ENCODE assay signal across 9 mouse cellular contexts in genomic region chr16:29434712-29435111, GRCm38 (mm10). TPM values are rescaled to one million over a fixed set of nuclear protein-coding genes. Genes with fewer than 3 reads are reported as not detected.
DNase-seq lines count a peak whose midpoint lies in the region; ATAC-seq and TF ChIP-seq lines count a peak whose summit lies in the region.
"Had no signal": no experiment of that assay in that cellular context is flagged by ENCODE, and none has a peak within 500 bp of the region (broad histone marks: within the 10 kb centered on the region; RNA-seq: fewer than 3 reads in every experiment).

No protein-coding gene starts in this region.

- no peaks in the 10 kb centered on the region for H3K9me3 ChIP-seq in MEL (replicated peaks; ENCODE audit: insufficient read depth, low read length)
- no peaks in the 10 kb centered on the region for H3K9me3 ChIP-seq in midbrain, embryonic 10.5 days (replicated peaks)
- H3K9me3 ChIP-seq in stomach, embryonic 14.5 days (ENCODE audit: control insufficient read depth, low read depth, low read length), result no peaks in the 10 kb centered on the region

- H3K4me3 ChIP-seq in gastrocnemius, adult 2 months, result no peak overlapping the region
- H3K4me3 ChIP-seq in MEL (ENCODE audit: control insufficient read depth in 1 of 2, insufficient read depth in 1 of 2, low read depth in 2 of 2, low read length in 2 of 2), result no peak overlapping the region
- H3K4me3 ChIP-seq in midbrain, embryonic 10.5 days, result no peak overlapping the region
- no peak overlapping the region for H3K4me3 ChIP-seq in stomach, embryonic 14.5 days (ENCODE audit: low read depth, low read length)

- peak; percentile 20 for DNase-seq in gastrocnemius, adult 2 months
- no peak for DNase-seq in gastrocnemius, postnatal 36 days
- DNase-seq in MEL (ENCODE audit: low read depth, low spot score), result peak; percentile 5
- peak; percentile 35 for DNase-seq in cerebellum, postnatal 36 days
- peak; percentile 42 for DNase-seq in heart, postnatal 4 days
- peak; percentile 16 for DNase-seq in layer of hippocampus, adult 9-11 months
- DNase-seq in midbrain, embryonic 10.5 days (ENCODE audit: low spot score), result peak; percentile 32

- TF ChIP-seq POLR2A in MEL (IDR thresholded peaks at IDR 0.05; ENCODE audit: control insufficient read depth in 1 of 2, insufficient read depth in 1 of 2, low read depth in 1 of 2, low read length in 2 of 2, poor library complexity in 1 of 2), result no peak

- H3K4me1 ChIP-seq in MEL (ENCODE audit: control insufficient read depth in 1 of 2, insufficient read depth in 2 of 2, low read length in 2 of 2), result no peaks in the 10 kb centered on the region
- H3K4me1 ChIP-seq in midbrain, embryonic 10.5 days, result no peaks in the 10 kb centered on the region
- no peaks in the 10 kb centered on the region for H3K4me1 ChIP-seq in stomach, embryonic 14.5 days (ENCODE audit: control insufficient read depth, insufficient read depth, low read length)

- ATAC-seq in stomach, embryonic 14.5 days (ENCODE audit: insufficient number of reproducible peaks, insufficient read depth, low FRiP score, low read depth), result 0 out of 2 replicates have a peak, but pooled peaks have one; percentile 61

- no peak overlapping the region for H3K4me2 ChIP-seq in stomach, embryonic 14.5 days (replicated peaks; ENCODE audit: low read depth, low read length)

- H3K9ac ChIP-seq in MEL (ENCODE audit: control insufficient read depth, low read depth, low read length, poor library complexity, severe bottlenecking), result no peak overlapping the region
- no peak overlapping the region for H3K9ac ChIP-seq in stomach, embryonic 14.5 days (replicated peaks; ENCODE audit: low read depth, low read length)

- TF ChIP-seq RAD21 in MEL (IDR thresholded peaks at IDR 0.05; ENCODE audit: low read depth, low read length), result no peak

- H3K79me2 ChIP-seq in MEL (ENCODE audit: control insufficient read depth, insufficient read depth, low read length, poor library complexity), result no peaks in the 10 kb centered on the region

- no peak overlapping the region for H3K27ac ChIP-seq in gastrocnemius, adult 2 months
- no peak overlapping the region for H3K27ac ChIP-seq in MEL (ENCODE audit: control insufficient read depth, low read depth, low read length)
- no peak overlapping the region for H3K27ac ChIP-seq in midbrain, embryonic 10.5 days (replicated peaks)
- H3K27ac ChIP-seq in stomach, embryonic 14.5 days (ENCODE audit: low read length), result no peak overlapping the region

- TF ChIP-seq CTCF in gastrocnemius, adult 2 months (IDR thresholded peaks at IDR 0.05), result peak; percentile 54
- TF ChIP-seq CTCF in MEL (IDR thresholded peaks at IDR 0.05 in 2 of 3, conservative IDR thresholded peaks at IDR 0.05 in 1 of 3; ENCODE audit: control insufficient read depth in 1 of 3, insufficient read depth in 1 of 3, low read depth in 2 of 3, low read length in 3 of 3, poor library complexity in 1 of 3, severe bottlenecking in 1 of 3), result peak in 1 of 3 experiments; percentile 10; a peak in 1 of 6 replicates

- TF ChIP-seq EP300 in MEL (IDR thresholded peaks at IDR 0.05; ENCODE audit: low read depth in 1 of 2, low read length in 2 of 2), result no peak

- intact Hi-C loops in gastrocnemius, adult 2 months (cut with DNase I), result no loop called here
- intact Hi-C loops in gastrocnemius, postnatal 36 days (cut with DNase I), result no loop called here

- WGBS in midbrain, embryonic 10.5 days, result 19% methylated on average over 5 of the region's 5 CpGs
- 20% methylated on average over 5 of the region's 5 CpGs for WGBS in stomach, embryonic 14.5 days

- H3K27me3 ChIP-seq in MEL (ENCODE audit: control insufficient read depth in 1 of 2, insufficient read depth in 2 of 2, low read length in 2 of 2), result no peaks in the 10 kb centered on the region
- H3K27me3 ChIP-seq in midbrain, embryonic 10.5 days (ENCODE audit: low read depth, poor library complexity, severe bottlenecking), result no peaks in the 10 kb centered on the region
- H3K27me3 ChIP-seq in stomach, embryonic 14.5 days (ENCODE audit: control insufficient read depth, insufficient read depth, low read length), result no peaks in the 10 kb centered on the region

- H3K36me3 ChIP-seq in MEL (ENCODE audit: control insufficient read depth in 1 of 2, insufficient read depth in 2 of 2, low read length in 2 of 2), result no peaks in the 10 kb centered on the region
- no peaks in the 10 kb centered on the region for H3K36me3 ChIP-seq in midbrain, embryonic 10.5 days
- no peaks in the 10 kb centered on the region for H3K36me3 ChIP-seq in stomach, embryonic 14.5 days (ENCODE audit: control insufficient read depth, insufficient read depth, low read length)

TF ChIP-seq in MEL, 35 proteins besides CTCF, POLR2A, EP300 and RAD21:
- TF ChIP-seq JUND (IDR thresholded peaks at IDR 0.05; ENCODE audit: low read depth, low read length) (no peak), SMC3 (IDR thresholded peaks at IDR 0.05; ENCODE audit: low read depth, low read length) (peak; percentile 14; the same call in 1 of the 2 replicates), MYC (IDR thresholded peaks at IDR 0.05; ENCODE audit: low read depth, low read length) (no peak), ZMIZ1 (IDR thresholded peaks at IDR 0.05; ENCODE audit: low read depth, low read length) (no peak)
TF ChIP-seq in MEL: peak in this region for 1.

RNA-seq across cellular contexts. Expression of gene Atp13a5, which starts 56.2 kb away (rescaled TPM):
- 1 to 10 TPM; 3.5 to 5.1 TPM for total RNA-seq in gastrocnemius, adult 2 months (2021)
- 1 to 10 TPM; 4.2 to 9.3 TPM for total RNA-seq in gastrocnemius, postnatal 36 days (2021)
- total RNA-seq in MEL (2012; rRNA removed), result not detected in 2 replicates
- not detected for polyA plus RNA-seq in MEL (2012; ENCODE audit: insufficient read depth in 1 of 2, insufficient read length in 2 of 2, low read depth in 1 of 2, low replicate concordance in 2 of 2, missing spikeins in 1 of 2)
- not detected for total RNA-seq in heart, postnatal 4 days (2021)
- 0.09 TPM in 1 of 2 replicates, not detected in the other for polyA plus RNA-seq in midbrain, embryonic 10.5 days (2016; fragmentation: Nextera tagmentation; extraction: Ambion mirVana)
- polyA plus RNA-seq in stomach, embryonic 14.5 days (2014; fragmentation: Nextera tagmentation; extraction: Ambion mirVana), result not detected in 2 replicates
- polyA plus RNA-seq: heart, embryonic 14.5 days had no signal

Comparison
In these comparisons a context has a peak if more than half of its experiments do, and no peak if none do; other contexts are left out.
1. DNase-seq: peak in gastrocnemius, adult 2 months (single experiment), MEL (single experiment), cerebellum, postnatal 36 days (2 of 2), heart, postnatal 4 days (single experiment), layer of hippocampus, adult 9-11 months (single experiment) and midbrain, embryonic 10.5 days (single experiment); none in gastrocnemius, postnatal 36 days (0 of 2).